Mouse (Mus musculus): ENCODE results near the gene Ipo7. TPM values are rescaled to one million over a fixed set of nuclear protein-coding genes. Genes with fewer than 3 reads are reported as not detected.

Gene Ipo7
- polyA plus RNA-seq, 1 experiment from 2014 or later = 11.9 TPM

DNA sequence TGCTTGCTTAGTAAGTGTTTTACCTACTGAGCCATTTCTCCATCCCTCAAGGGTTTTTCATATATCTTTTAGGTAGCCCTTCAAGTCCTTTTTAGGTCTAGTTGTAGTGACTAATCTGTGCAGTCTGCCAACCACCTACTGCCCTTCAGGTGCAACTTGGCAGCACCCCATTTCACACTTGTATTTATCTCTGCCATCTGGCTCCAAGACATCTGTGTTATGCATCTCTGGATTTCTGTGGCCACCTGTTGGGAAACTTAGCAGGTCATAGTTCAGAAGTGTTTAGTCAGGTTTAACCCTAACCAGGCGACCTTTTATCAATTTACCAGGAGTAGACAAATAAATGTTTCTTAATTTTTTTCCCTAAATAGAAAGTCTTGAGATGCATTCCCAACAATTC is 6.7 kb upstream of the Ipo7 start:
- no peaks in the 10 kb centered on the region; the same call in 1 of the 2 replicates for H3K9me3 ChIP-seq (ENCODE audit: low read length)
- no peak overlapping the region for H3K27ac ChIP-seq (ENCODE audit: low read depth)
- H3K9ac ChIP-seq (replicated peaks) = no peak overlapping the region
- 38% methylated on average over 1 of the region's 1 CpGs for WGBS (ENCODE audit: insufficient replicate concordance)
- TF ChIP-seq EP300 (IDR thresholded peaks at IDR 0.05; ENCODE audit: low read depth) (no peak), CTCF (IDR thresholded peaks at IDR 0.05; ENCODE audit: low read depth) (no peak)
- ATAC-seq (no peak), DNase-seq (no peak)
- H3K36me3 ChIP-seq (replicated peaks; ENCODE audit: insufficient read depth, low read length) = no peaks in the 10 kb centered on the region
- no peaks in the 10 kb centered on the region for H3K27me3 ChIP-seq (ENCODE audit: insufficient read depth, low read length)
- H3K4me3 ChIP-seq (ENCODE audit: low read depth, low read length) = no peak overlapping the region
- H3K4me2 ChIP-seq (ENCODE audit: low read depth, low read length) = no peak overlapping the region
- no peaks in the 10 kb centered on the region for H3K4me1 ChIP-seq (ENCODE audit: insufficient read depth)

DNA sequence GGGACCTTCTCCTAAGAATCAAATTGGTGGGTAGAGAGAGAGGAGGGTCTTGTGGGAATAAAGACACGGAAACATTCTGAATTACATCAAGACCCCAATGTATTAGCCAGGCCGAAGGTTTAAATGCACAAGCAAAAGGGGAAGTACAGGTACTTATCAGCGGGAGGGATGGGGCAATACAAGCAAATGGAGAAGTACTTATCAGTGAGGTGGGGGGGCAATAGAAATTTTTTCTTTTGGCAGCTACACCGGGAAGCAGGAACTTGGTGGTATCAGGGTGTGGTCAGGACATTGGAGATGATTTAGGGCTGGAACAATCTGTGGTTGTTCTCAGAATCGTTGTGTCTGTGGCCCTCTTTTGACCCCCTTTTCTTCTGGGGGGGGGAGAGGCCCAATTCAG is 3.8 kb upstream of the Ipo7 start:
- no peaks in the 10 kb centered on the region for H3K27me3 ChIP-seq (ENCODE audit: insufficient read depth, low read length)
- H3K4me1 ChIP-seq (ENCODE audit: insufficient read depth) = no peaks in the 10 kb centered on the region
- H3K36me3 ChIP-seq (replicated peaks; ENCODE audit: insufficient read depth, low read length) = no peaks in the 10 kb centered on the region
- WGBS (ENCODE audit: insufficient replicate concordance) = 56% methylated on average over 5 of the region's 5 CpGs
- H3K27ac ChIP-seq (ENCODE audit: low read depth) = no peak overlapping the region
- DNase-seq (no peak), ATAC-seq (no peak)
- H3K9me3 ChIP-seq (ENCODE audit: low read length) = no peaks in the 10 kb centered on the region; the same call in 1 of the 2 replicates
- no peak for TF ChIP-seq EP300 (IDR thresholded peaks at IDR 0.05; ENCODE audit: low read depth)
- TF ChIP-seq CTCF (IDR thresholded peaks at IDR 0.05; ENCODE audit: low read depth) = no peak
- no peak overlapping the region for H3K9ac ChIP-seq (replicated peaks)
- no peak overlapping the region for H3K4me3 ChIP-seq (ENCODE audit: low read depth, low read length)
- no peak overlapping the region for H3K4me2 ChIP-seq (ENCODE audit: low read depth, low read length)

DNA sequence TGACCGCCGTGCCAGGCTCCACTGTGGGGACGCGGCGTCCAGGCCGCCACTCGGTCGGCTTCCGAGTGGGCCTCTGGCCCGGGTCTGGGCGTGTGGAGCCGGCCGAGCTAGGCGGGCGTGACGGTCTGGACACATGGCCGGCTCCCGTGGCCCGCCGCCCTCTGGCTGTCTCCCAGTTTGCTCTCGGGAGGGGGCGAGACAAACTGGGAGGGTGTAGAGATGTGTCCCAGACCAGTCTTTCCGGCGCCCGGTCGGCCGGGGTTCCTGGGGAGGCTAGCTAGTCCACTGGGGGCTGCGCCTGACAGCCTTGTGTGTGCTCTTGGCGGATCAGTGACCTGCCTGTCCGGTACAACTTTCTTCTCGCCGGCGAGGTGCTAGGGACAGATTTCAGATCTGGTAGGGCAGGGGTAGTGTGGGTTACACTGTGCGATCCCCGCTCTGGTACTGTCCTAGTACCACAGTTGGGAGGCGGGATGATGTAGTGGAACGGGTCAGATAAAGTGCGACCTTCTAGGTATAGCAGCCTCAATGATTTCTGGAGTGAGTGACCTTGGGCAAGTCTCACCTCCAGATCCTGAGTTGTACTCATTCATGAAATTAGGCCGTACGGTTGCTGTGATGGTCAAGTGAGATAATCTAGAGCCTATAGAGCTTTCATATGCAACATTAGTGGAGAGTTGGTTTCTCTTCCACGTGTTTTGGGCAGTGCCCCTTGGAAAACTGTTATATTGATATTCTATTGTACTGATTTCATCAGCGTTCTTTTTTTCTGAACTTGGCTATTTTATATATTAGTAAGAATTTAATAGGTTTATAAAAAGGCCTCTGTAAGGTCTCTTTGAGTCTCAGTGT is 783 bp downstream of the Ipo7 start:
- Histone ChIP-seq H3K27me3 (ENCODE audit: insufficient read depth, low read length) (no peaks in the 10 kb centered on the region), H3K9me3 (ENCODE audit: low read length) (no peaks in the 10 kb centered on the region; the same call in 1 of the 2 replicates), H3K4me2 (ENCODE audit: low read depth, low read length) (peak overlapping the region; percentile 73), H3K4me1 (ENCODE audit: insufficient read depth) (peaks cover 10% of the 10 kb centered on the region), H3K36me3 (replicated peaks; ENCODE audit: insufficient read depth, low read length) (no peaks in the 10 kb centered on the region), H3K27ac (ENCODE audit: low read depth) (peak overlapping the region; percentile 96), H3K4me3 (ENCODE audit: low read depth, low read length) (peak overlapping the region; percentile 96), H3K9ac (replicated peaks) (peak overlapping the region; percentile 98)
- peak; percentile 82 for ATAC-seq
- no peak for TF ChIP-seq CTCF (IDR thresholded peaks at IDR 0.05; ENCODE audit: low read depth)
- no peak for TF ChIP-seq EP300 (IDR thresholded peaks at IDR 0.05; ENCODE audit: low read depth)
- peak; percentile 72 for DNase-seq
- WGBS (ENCODE audit: insufficient replicate concordance) = under 1% methylated on average over 42 of the region's 42 CpGs

DNA sequence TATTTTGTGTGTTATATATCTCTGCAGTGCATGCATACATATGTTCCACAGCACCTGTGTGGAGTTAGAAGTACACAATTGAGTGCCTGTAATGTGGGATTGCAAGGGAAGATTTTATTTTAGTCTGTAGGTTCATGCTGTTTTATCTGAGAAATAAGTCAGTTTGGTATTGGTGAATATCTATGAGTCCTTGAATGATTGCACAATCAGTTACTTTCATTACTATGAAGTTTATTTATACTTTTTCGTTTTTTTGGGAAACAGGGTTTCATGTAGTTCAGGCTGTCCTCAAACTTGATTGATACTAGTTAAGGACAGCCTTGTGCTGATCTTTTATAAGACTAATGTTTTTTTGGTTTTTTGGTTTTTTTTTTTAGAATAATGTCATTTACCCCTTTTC is 5.5 kb downstream of the Ipo7 start:
- TF ChIP-seq CTCF (IDR thresholded peaks at IDR 0.05; ENCODE audit: low read depth) (no peak), EP300 (IDR thresholded peaks at IDR 0.05; ENCODE audit: low read depth) (no peak)
- Histone ChIP-seq H3K36me3 (replicated peaks; ENCODE audit: insufficient read depth, low read length) (peaks cover 8% of the 10 kb centered on the region; the same call in 1 of the 2 replicates), H3K4me3 (ENCODE audit: low read depth, low read length) (no peak overlapping the region), H3K27me3 (ENCODE audit: insufficient read depth, low read length) (no peaks in the 10 kb centered on the region), H3K4me2 (ENCODE audit: low read depth, low read length) (no peak overlapping the region), H3K4me1 (ENCODE audit: insufficient read depth) (peaks cover 10% of the 10 kb centered on the region), H3K9me3 (ENCODE audit: low read length) (no peaks in the 10 kb centered on the region), H3K27ac (ENCODE audit: low read depth) (no peak overlapping the region), H3K9ac (replicated peaks) (no peak overlapping the region)
- WGBS (ENCODE audit: insufficient replicate concordance) = 48% methylated on average over 1 of the region's 1 CpGs
- no peak for DNase-seq
- no peak for ATAC-seq

DNA sequence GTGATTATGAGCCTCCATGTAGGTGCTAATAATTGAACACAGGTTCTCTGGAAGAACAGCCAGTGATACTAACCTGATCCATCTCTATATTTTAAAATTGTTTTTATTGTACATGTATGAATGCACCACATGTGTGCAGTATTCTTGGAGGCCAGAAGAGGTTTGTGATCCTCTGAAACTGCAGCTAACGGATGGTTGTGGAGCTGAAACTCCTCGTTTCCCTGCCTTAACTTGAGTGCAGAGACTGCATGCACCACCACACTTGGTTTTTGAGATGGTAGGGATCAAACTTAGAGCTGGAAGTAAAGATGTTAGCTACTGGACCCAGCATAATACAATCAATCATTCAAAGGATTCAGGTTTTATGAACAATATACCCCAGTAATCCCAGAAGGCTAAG is 8.5 kb downstream of the Ipo7 start:
- no peak overlapping the region for H3K27ac ChIP-seq (ENCODE audit: low read depth)
- DNase-seq (no peak), ATAC-seq (no peak)
- H3K4me3 ChIP-seq (ENCODE audit: low read depth, low read length) = no peak overlapping the region
- H3K4me2 ChIP-seq (ENCODE audit: low read depth, low read length) = no peak overlapping the region
- WGBS (ENCODE audit: insufficient replicate concordance) = 84% methylated on average over 2 of the region's 2 CpGs
- H3K9ac ChIP-seq (replicated peaks) = no peak overlapping the region
- TF ChIP-seq EP300 (IDR thresholded peaks at IDR 0.05; ENCODE audit: low read depth) (no peak), CTCF (IDR thresholded peaks at IDR 0.05; ENCODE audit: low read depth) (no peak)
- H3K36me3 ChIP-seq (replicated peaks; ENCODE audit: insufficient read depth, low read length) = peaks cover 24% of the 10 kb centered on the region
- no peaks in the 10 kb centered on the region for H3K27me3 ChIP-seq (ENCODE audit: insufficient read depth, low read length)
- H3K9me3 ChIP-seq (ENCODE audit: low read length) = no peaks in the 10 kb centered on the region
- H3K4me1 ChIP-seq (ENCODE audit: insufficient read depth) = peaks cover 5% of the 10 kb centered on the region; the same call in 1 of the 2 replicates

DNA sequence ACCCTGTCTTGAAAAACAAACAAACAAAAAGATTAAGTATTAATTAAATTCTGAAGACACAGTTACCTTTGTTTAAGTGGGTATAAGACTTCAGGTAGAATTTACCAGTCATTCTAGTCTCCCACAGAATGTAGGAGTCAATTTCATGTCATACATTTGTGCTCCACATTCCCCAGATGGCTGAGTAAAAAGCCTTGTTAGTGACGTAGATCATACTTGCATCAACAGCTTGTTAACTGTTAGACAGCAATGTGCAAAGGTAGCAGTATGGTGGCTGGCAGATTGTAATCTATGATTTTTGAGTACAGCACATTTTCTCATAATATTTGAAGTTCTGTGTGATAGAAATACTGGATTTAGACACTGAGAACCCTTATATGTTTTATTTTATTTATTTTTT is 10.8 kb downstream of the Ipo7 start:
- Histone ChIP-seq H3K4me3 (ENCODE audit: low read depth, low read length) (no peak overlapping the region), H3K27ac (ENCODE audit: low read depth) (no peak overlapping the region), H3K27me3 (ENCODE audit: insufficient read depth, low read length) (no peaks in the 10 kb centered on the region), H3K9ac (replicated peaks) (no peak overlapping the region), H3K4me1 (ENCODE audit: insufficient read depth) (no peaks in the 10 kb centered on the region), H3K36me3 (replicated peaks; ENCODE audit: insufficient read depth, low read length) (peaks cover 41% of the 10 kb centered on the region), H3K9me3 (ENCODE audit: low read length) (no peaks in the 10 kb centered on the region), H3K4me2 (ENCODE audit: low read depth, low read length) (no peak overlapping the region)
- 52% methylated on average over 1 of the region's 1 CpGs for whole genome bisulfite sequencing (ENCODE audit: insufficient replicate concordance)
- DNase-seq = no peak
- no peak for ATAC-seq
- no peak for TF ChIP-seq CTCF (IDR thresholded peaks at IDR 0.05; ENCODE audit: low read depth)
- TF ChIP-seq EP300 (IDR thresholded peaks at IDR 0.05; ENCODE audit: low read depth) = no peak

Data from liver, postnatal 0 days (tissue).